Mouse (Mus musculus): Measurements from ENCODE around the gene Kcnj6. TPM values are rescaled to one million over a fixed set of nuclear protein-coding genes. Genes with fewer than 3 reads are reported as not detected.

The Kcnj6 gene
- polyA plus RNA-seq, 1 experiment: 9.7 TPM

DNA sequence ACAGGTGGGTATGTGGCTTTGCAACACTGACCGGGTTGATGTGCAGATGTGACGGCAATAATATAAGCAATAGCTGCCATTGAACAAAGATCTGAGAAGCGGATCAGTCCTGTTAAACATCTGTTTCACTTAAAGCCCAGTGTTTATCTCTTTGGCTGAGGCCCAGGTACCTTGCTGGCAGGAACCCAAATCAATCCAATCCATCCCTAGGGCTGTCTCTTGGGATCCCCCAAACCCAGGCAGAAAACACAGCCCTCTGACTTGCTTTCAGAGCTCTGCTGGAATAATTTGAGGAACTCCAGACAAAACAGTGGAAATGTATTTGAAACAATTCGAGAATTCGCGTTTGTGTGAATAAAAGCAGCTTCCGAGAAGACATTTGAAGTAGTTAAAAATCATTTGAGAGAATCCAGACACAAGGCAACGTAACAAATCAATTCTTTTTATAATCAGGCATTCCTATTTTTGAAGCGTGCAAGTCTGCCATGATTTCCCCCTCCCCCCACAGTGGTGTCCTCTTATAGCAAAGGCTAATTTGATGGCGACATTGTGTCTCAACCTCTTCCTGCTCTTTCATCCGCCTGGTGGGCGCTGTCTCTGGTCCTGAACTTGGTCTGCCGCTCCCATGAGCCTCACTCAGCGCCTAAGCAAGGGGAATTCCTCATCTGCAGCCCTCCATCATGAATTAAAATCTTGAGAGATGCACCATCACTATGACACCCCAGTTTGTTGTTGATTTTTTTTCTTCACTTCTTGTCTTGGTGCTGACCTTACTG, 25.2 kb downstream of the Kcnj6 start:
- Histone ChIP-seq H3K4me1 (ENCODE audit: control insufficient read depth, insufficient read depth, low read length) (no peaks in the 10 kb centered on the region), H3K4me3 (ENCODE audit: control insufficient read depth, low read depth, low read length) (no peak overlapping the region), H3K27ac (ENCODE audit: control insufficient read depth, insufficient read depth, low read depth, low read length) (no peak overlapping the region), H3K27me3 (ENCODE audit: control insufficient read depth, insufficient read depth, low read length) (no peaks in the 10 kb centered on the region), H3K36me3 (ENCODE audit: control insufficient read depth, insufficient read depth, low read length) (no peaks in the 10 kb centered on the region)
- no peak for TF ChIP-seq POLR2A (IDR thresholded peaks at IDR 0.05; ENCODE audit: control insufficient read depth, low read depth, low read length)
- no peak for TF ChIP-seq CTCF (IDR thresholded peaks at IDR 0.05; ENCODE audit: control insufficient read depth, insufficient read depth, insufficient replicate concordance, low read depth, low read length)

DNA sequence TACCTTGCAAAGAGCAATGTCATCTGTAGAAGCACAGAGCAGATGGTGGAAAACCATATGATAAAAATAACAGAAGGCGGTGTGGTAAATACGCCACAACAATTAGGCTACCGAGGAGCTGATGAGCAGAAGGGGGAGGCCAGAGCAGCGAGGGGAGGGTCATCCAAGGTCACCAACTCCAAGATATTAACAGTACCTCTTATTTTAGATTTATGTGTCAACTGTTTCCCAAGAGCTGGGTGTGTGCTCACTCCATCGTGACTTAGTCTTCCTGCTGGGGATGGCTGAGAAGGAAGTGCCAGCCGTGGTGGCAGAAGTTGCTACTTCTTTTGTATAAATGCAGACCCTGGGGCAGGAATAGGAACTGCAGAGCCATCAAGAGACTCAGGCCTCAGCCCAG, 28.6 kb downstream of the Kcnj6 start:
- H3K4me1 ChIP-seq (ENCODE audit: control insufficient read depth, insufficient read depth, low read length): peaks cover 8% of the 10 kb centered on the region
- H3K27me3 ChIP-seq (ENCODE audit: control insufficient read depth, insufficient read depth, low read length): no peaks in the 10 kb centered on the region
- H3K27ac ChIP-seq (ENCODE audit: control insufficient read depth, insufficient read depth, low read depth, low read length): no peak overlapping the region
- no peak overlapping the region for H3K4me3 ChIP-seq (ENCODE audit: control insufficient read depth, low read depth, low read length)
- no peak for TF ChIP-seq POLR2A (IDR thresholded peaks at IDR 0.05; ENCODE audit: control insufficient read depth, low read depth, low read length)
- TF ChIP-seq CTCF (IDR thresholded peaks at IDR 0.05; ENCODE audit: control insufficient read depth, insufficient read depth, insufficient replicate concordance, low read depth, low read length): no peak
- no peaks in the 10 kb centered on the region for H3K36me3 ChIP-seq (ENCODE audit: control insufficient read depth, insufficient read depth, low read length)

DNA sequence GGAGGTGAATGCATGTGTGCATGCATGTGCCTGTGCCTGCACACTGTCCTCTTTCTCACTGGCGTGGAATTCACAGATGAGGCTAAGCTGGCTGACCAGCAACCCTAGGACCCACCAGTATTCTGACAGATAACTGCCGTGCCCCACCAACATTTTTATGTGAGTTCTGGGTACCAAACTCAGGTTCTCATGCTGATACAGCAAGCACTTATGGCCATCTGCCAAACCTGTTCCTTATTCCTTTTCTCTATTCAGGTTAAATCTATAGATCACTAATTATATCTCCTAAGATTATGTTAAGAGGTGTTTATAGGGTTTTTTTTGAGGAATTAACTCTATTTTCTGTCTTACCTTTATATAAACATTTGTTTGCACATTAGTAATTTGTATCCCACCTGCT, 29.0 kb downstream of the Kcnj6 start:
- no peaks in the 10 kb centered on the region for H3K36me3 ChIP-seq (ENCODE audit: control insufficient read depth, insufficient read depth, low read length)
- H3K27me3 ChIP-seq (ENCODE audit: control insufficient read depth, insufficient read depth, low read length): no peaks in the 10 kb centered on the region
- TF ChIP-seq POLR2A (IDR thresholded peaks at IDR 0.05; ENCODE audit: control insufficient read depth, low read depth, low read length) (no peak), CTCF (IDR thresholded peaks at IDR 0.05; ENCODE audit: control insufficient read depth, insufficient read depth, insufficient replicate concordance, low read depth, low read length) (no peak)
- H3K4me3 ChIP-seq (ENCODE audit: control insufficient read depth, low read depth, low read length): no peak overlapping the region
- peaks cover 8% of the 10 kb centered on the region for H3K4me1 ChIP-seq (ENCODE audit: control insufficient read depth, insufficient read depth, low read length)
- no peak overlapping the region for H3K27ac ChIP-seq (ENCODE audit: control insufficient read depth, insufficient read depth, low read depth, low read length)

DNA sequence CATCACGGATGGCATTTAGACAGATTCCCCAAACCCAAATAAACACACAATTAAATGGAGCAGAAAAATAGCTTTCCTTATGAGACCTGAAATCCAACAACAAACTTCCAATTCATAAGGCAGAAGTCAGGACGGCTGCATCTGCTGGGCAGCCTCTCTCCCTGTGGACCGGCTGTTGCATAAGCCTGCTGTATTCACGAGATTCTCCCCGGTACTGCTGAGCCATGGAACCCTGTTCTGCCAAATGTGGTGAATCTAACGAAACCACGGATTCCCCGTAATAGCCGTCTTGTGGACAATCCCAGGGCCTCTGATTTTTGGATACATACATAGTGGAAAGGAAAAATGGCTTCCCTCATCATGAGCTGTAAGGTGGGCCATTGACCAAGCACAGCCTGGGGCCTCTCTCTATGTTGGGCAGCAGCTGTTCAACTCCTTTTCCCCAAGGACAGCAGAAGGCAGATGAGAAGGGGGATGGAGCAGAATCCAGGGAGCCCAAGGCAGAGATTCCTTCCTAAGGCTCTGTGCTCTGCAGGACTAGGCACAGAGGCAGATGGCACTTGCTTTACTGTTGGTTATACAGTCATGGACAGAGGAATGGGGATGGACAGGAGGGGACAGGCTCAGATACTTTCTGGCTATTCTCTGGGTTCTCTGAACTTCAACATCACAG, 40.2 kb downstream of the Kcnj6 start:
- TF ChIP-seq POLR2A (IDR thresholded peaks at IDR 0.05; ENCODE audit: control insufficient read depth, low read depth, low read length) (no peak), CTCF (IDR thresholded peaks at IDR 0.05; ENCODE audit: control insufficient read depth, insufficient read depth, insufficient replicate concordance, low read depth, low read length) (no peak)
- Histone ChIP-seq H3K27me3 (ENCODE audit: control insufficient read depth, insufficient read depth, low read length) (no peaks in the 10 kb centered on the region), H3K27ac (ENCODE audit: control insufficient read depth, insufficient read depth, low read depth, low read length) (no peak overlapping the region), H3K36me3 (ENCODE audit: control insufficient read depth, insufficient read depth, low read length) (no peaks in the 10 kb centered on the region), H3K4me1 (ENCODE audit: control insufficient read depth, insufficient read depth, low read length) (peaks cover 1% of the 10 kb centered on the region), H3K4me3 (ENCODE audit: control insufficient read depth, low read depth, low read length) (no peak overlapping the region)

DNA sequence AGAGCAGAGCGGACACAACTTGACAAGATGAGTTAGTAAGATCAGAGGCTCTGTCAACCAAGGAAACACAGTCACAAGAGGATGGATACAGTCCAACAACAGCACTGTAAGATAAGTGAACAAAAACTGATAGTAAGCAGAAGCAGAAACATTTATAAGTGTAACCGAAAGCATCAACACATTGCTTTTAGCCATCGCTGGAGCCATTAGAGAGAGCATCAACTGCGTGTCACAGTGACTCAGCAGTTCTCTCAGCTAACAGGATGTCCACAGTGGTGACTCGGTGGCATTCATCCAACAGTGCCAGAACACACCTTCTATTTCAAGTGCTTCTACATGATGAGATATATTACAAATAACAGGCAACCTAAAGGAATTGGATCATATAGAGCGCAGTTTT, 41.1 kb downstream of the Kcnj6 start:
- no peaks in the 10 kb centered on the region for H3K27me3 ChIP-seq (ENCODE audit: control insufficient read depth, insufficient read depth, low read length)
- H3K4me1 ChIP-seq (ENCODE audit: control insufficient read depth, insufficient read depth, low read length): no peaks in the 10 kb centered on the region
- H3K27ac ChIP-seq (ENCODE audit: control insufficient read depth, insufficient read depth, low read depth, low read length): no peak overlapping the region
- H3K36me3 ChIP-seq (ENCODE audit: control insufficient read depth, insufficient read depth, low read length): no peaks in the 10 kb centered on the region
- no peak overlapping the region for H3K4me3 ChIP-seq (ENCODE audit: control insufficient read depth, low read depth, low read length)
- TF ChIP-seq CTCF (IDR thresholded peaks at IDR 0.05; ENCODE audit: control insufficient read depth, insufficient read depth, insufficient replicate concordance, low read depth, low read length) (no peak), POLR2A (IDR thresholded peaks at IDR 0.05; ENCODE audit: control insufficient read depth, low read depth, low read length) (no peak)

DNA sequence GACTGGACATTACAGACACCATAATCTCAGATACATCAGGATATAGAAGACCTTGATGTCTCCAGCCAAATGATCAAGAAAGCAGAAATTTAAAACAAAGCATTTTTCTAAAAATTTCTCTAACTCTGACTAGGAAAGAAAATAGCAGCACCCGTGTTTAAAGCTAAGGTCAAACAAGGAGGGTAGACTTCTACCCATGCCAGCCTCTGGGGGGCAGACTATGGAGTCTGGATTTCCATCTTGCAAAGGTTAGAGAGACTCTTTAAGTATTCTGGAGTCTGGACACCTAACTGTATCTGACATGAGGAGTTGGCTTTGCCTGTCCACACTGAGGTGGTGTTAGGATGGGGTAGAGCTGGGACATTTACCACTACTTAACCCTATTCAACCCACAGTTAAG, 44.2 kb downstream of the Kcnj6 start:
- Histone ChIP-seq H3K4me3 (ENCODE audit: control insufficient read depth, low read depth, low read length) (no peak overlapping the region), H3K4me1 (ENCODE audit: control insufficient read depth, insufficient read depth, low read length) (no peaks in the 10 kb centered on the region), H3K27ac (ENCODE audit: control insufficient read depth, insufficient read depth, low read depth, low read length) (no peak overlapping the region), H3K27me3 (ENCODE audit: control insufficient read depth, insufficient read depth, low read length) (no peaks in the 10 kb centered on the region), H3K36me3 (ENCODE audit: control insufficient read depth, insufficient read depth, low read length) (no peaks in the 10 kb centered on the region)
- TF ChIP-seq CTCF (IDR thresholded peaks at IDR 0.05; ENCODE audit: control insufficient read depth, insufficient read depth, insufficient replicate concordance, low read depth, low read length) (no peak), POLR2A (IDR thresholded peaks at IDR 0.05; ENCODE audit: control insufficient read depth, low read depth, low read length) (no peak)

DNA sequence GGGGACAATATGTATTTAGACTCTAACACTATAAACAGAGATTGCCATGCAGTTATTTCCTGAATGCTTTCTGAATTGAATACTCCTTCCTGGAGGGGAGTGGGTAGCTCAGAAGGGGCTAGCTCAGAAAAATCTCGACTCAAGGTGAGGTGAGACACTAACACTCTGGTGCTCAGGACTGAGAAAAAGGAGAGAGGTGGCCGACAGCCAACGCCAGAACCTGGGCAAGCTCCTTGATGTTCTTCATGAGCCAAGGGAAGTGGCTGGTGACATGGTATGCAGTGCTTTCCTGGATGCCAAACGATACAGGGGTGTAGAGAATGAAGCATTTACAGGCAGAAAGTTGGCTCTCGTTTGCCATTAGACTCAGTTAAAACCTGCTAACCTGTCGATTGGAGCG, 48.3 kb downstream of the Kcnj6 start:
- TF ChIP-seq CTCF (IDR thresholded peaks at IDR 0.05; ENCODE audit: control insufficient read depth, insufficient read depth, insufficient replicate concordance, low read depth, low read length) (no peak), POLR2A (IDR thresholded peaks at IDR 0.05; ENCODE audit: control insufficient read depth, low read depth, low read length) (no peak)
- no peaks in the 10 kb centered on the region for H3K36me3 ChIP-seq (ENCODE audit: control insufficient read depth, insufficient read depth, low read length)
- no peaks in the 10 kb centered on the region for H3K27me3 ChIP-seq (ENCODE audit: control insufficient read depth, insufficient read depth, low read length)
- no peaks in the 10 kb centered on the region for H3K4me1 ChIP-seq (ENCODE audit: control insufficient read depth, insufficient read depth, low read length)
- H3K27ac ChIP-seq (ENCODE audit: control insufficient read depth, insufficient read depth, low read depth, low read length): no peak overlapping the region
- H3K4me3 ChIP-seq (ENCODE audit: control insufficient read depth, low read depth, low read length): no peak overlapping the region
